Mouse (Mus musculus): ENCODE results near the gene Nosip.
A peak's percentile ranks its signal among the peaks of the same experiment; 100 is the strongest.

Nosip gene

GRCm38 (mm10) chr7:45035631-45036030 lies 26.6 kb upstream of the Nosip start:
- DNase-seq (ENCODE audit: extremely low spot score), result no peak

GRCm38 (mm10) chr7:45036702-45037101 lies 25.5 kb upstream of the Nosip start:
- DNase-seq (ENCODE audit: extremely low spot score), result no peak

- peak; percentile 59 for DNase-seq (ENCODE audit: extremely low spot score)
These were observed 24.4 kb upstream of the Nosip start for GRCm38 (mm10) chr7:45037720-45038361.

DNA sequence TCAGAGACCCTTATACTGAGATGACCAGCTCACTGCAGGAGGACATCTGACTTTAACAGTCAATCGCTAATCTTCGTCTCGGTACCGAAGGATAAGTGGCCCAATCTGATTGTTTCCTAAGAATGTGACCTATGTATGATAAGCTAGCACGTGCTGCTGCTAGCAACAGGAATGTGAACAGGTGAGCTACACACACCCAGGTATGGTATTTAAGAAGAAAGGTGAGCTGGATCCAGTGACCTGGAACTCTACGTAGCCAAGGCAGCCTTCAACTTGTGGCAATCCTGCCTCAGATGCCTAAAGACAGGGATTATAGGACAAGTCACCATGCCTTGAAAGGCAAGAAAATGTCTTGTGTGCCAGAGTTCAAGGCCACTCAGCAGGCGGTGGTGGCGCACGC lies 23.8 kb upstream of the Nosip start:
- no peak for DNase-seq (ENCODE audit: extremely low spot score)

DNA sequence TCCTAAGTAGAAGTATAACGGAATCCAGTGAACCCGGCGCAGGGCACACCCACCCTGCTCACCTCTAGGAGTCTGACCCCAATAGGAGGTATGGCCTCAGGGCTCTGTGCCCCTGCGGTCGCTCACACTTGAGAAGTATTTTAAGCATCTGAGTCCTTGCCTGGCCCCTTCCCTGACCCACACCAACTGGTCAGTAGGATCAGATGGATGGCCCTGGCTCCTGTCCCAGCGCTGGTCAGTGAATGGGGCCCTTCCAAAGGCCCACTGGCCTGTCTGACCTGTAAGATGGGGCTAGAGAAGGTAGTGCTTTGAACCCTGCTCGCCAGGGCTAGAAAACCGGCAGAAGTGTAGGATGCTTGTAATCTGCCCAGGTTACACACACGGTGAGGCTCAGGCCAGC lies 21.4 kb upstream of the Nosip start:
- no peak for DNase-seq (ENCODE audit: extremely low spot score)

DNA sequence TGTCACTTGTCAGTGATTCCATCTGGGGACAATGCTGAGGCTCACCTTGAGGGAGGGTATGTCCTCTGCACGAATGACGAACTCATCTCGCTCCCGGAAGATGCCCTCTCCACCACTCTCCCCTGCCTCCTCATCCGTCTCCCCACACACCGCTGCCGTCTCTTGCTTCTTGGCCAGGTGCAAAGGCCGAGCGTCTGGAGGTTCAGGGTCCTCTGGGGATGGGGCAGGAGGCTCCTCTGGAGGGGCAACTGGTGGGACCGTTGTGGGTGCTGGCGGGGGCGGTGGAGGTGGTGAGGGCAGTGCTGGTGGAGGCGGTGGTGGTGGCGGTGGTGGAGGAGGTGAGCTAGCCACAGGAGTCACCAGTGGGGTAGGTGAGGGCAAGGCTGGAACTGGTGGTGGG lies 18.9 kb upstream of the Nosip start:
- no peak for DNase-seq (ENCODE audit: extremely low spot score)

DNA sequence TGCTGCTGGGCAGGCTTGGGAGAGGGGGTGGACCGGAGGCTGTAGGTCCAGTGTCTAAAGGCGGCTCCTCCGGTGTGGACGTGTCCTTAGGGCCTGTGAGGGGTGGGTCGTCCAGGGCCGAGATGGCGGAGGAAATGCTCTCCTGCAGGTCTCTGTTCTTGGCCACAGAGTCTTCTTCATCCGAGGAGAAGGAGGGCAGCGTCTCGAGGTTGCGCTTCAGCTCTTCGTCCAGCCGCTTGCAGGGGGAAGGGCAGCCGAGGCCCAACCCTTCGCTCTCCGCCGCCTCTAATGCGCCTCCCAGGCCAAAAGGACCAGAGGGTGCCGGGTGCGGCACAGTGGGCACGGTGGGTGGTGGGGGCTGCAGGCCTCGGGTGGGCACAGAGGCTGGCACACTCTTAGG lies 16.5 kb upstream of the Nosip start:
- DNase-seq (ENCODE audit: extremely low spot score), result no peak

- DNase-seq (ENCODE audit: extremely low spot score), result no peak
These were observed 15.3 kb upstream of the Nosip start for GRCm38 (mm10) chr7:45046853-45047350.

DNA sequence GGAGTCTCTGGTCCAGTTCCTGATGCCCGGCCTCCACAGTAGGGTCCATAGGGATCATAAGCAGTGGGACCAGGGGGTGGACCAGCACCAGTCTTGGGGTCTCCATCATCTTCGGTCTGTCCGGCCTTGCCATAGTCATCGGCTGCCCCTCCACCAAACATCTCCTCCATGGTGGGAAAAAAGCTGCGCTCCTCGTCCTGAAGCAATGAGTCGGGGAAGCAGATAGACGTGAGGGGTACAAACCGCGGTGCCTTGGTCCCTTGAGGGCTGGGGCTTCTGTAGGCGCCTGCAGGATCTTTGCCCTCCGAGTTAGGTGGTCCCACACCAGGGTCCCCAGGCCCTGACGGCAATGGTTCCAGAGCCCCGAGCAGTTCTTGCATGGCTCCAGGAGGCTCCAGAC lies 14.7 kb upstream of the Nosip start:
- no peak for DNase-seq (ENCODE audit: extremely low spot score)

- no peak for DNase-seq (ENCODE audit: extremely low spot score)
These were observed 14.0 kb upstream of the Nosip start for GRCm38 (mm10) chr7:45048001-45048890.

- no peak for DNase-seq (ENCODE audit: extremely low spot score)
These were observed 13.1 kb upstream of the Nosip start for GRCm38 (mm10) chr7:45048923-45049657.

GRCm38 (mm10) chr7:45050945-45051600 lies 11.2 kb upstream of the Nosip start:
- DNase-seq (ENCODE audit: extremely low spot score), result peak; percentile 88

- peak; percentile 29 for DNase-seq (ENCODE audit: extremely low spot score)
These were observed 10.6 kb upstream of the Nosip start for GRCm38 (mm10) chr7:45051601-45051974.

DNA sequence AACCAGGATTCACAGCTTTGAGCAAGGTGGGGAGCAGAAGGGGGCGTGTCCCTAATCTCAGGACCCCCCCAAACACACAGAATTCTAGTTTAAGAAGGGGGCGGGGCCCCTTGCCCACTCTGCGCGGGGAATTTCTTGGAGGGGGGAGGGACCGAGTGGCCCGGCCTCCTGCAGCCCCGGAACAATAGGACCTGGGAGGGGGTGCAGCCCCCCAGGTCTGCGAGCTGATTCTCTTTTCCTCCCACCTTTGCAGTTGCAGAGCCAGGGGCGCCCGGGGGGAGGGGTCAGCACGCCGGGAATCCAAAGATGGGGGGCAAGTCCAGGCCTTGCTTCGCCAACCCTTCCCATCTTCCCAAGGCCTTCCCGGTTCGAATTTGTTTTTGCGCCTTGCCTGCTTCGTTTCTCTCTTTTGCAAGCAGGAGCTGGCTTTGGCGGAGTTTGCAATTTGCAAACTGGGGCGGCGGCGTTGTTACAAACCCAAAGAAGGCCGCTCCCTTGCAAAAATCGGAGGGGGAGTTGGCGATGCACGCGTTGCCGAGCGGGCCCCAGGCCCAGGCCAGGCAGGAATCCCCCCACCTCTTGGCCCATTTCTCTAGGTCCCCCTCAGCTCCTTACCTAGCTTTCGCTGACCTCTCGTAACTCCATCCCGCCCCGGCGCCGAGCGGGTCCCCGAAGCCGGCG lies 9.9 kb upstream of the Nosip start:
- DNase-seq (ENCODE audit: extremely low spot score), result no peak

- no peak for DNase-seq (ENCODE audit: extremely low spot score)
These were observed 9.4 kb upstream of the Nosip start, which contains the start of gene Prr12 for GRCm38 (mm10) chr7:45052862-45053116. Gene Prr12 (minus strand): TSS chr7:45052881.

DNA sequence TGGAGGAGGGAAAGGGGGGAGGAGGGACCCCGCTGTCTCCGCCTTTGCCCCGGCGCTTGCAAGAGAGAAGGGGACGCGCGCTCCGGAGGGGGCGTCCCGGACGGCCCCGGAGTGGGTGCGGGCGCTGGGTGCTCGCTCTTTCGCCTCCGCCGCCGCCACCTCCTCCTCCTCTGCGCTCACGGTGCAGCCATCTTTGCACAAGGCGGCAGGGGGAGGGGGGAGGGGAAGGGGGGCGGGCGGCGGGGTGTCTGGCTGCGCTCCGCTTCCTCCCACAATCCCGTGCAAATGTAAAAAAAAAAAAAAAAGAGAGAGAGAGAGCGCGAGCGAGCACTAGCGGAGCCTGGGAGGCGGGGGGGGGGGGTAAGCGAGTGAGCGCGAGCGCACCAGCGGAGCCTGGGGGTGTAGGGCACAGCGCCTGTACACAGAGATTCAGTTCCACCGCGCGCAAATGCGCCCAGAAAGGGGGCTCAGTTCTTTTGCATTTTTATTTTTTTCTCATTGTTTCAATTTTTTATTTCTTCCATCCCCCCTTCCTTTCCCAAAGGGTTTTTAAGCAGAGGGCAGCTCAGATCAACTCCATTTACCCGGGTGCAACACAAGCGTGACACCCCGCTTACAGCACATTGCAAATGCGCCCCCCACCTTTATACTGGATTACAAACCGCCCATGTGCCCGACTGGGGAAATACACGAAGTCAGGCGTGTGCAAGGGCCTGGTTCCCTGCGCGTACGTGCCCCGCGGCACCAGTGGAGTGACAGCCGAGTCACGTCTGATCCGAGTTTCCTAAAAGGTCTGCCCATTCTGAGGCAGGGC lies 8.9 kb upstream of the Nosip start:
- DNase-seq (ENCODE audit: extremely low spot score), result peak; percentile 90

DNA sequence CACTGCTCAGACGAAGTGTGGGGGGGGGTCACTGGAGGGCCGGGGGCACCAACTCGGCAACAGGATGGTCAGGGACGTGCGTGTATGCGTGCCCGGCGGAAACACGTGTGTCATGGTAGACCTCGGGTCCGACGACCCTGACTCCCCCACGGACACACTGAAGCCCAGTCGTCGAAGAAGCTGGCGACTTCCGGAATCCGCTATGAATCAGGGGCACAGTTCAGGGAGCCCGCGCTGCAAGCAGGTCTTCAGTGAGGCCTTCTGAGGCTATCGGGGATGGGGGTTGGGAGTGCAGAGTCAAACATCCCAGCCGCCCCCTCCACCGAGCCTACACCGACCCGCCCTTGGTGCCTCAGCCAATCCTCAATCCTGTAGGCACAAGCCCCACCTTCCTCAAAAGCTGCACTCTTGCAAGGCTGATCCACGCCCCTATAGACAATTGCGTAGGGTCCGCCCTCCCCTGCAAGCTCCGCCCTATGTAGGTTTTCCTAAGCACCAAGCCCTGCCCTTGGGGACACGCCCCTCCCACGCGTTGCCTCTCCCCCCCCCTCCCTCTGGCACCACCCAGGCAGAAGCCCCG lies 8.2 kb upstream of the Nosip start:
- peak; percentile 97 for DNase-seq (ENCODE audit: extremely low spot score)

- no peak for DNase-seq (ENCODE audit: extremely low spot score)
These were observed 5.8 kb upstream of the Nosip start for GRCm38 (mm10) chr7:45056329-45056971.

DNA sequence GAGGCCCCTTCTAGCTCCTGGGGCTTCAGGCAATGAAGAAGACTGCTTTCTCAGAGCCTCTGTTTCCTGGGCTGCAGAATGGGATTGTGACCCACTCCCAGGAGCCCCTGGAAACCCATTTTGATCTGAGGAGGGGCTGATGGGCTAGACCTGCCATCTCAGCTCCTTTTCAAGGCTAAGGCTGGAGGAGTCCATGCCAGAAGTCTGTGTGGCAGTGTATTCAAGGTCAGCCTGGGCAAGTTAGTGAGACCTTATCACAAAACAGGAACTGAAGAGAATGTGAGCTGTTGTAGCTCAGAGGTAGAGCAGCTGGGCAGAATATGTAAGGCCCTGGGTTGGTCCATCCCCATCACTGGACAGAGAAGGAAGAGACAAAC lies 5.3 kb upstream of the Nosip start:
- DNase-seq (ENCODE audit: extremely low spot score), result no peak

All from embryo, embryonic 9.5 days (tissue).